Mouse (Mus musculus) frontal cortex, postnatal 10 days (tissue): ENCODE results near the gene Abhd17b.
A peak's percentile ranks its signal among the peaks of the same experiment; 100 is the strongest.
"Not testable (repeated sequence)": the region's sequence is repeated elsewhere in the genome, so short reads cannot be mapped to it uniquely, and the experiment has no call there.

Experiments used
- DNase-seq, 2 experiments: peaks; one replicate each; pipeline ENCODE4 v3.0.0; 2022; ENCODE audit warnings: low spot score in 2 of 2, mixed read lengths in 1 of 2

Gene Abhd17b

DNA sequence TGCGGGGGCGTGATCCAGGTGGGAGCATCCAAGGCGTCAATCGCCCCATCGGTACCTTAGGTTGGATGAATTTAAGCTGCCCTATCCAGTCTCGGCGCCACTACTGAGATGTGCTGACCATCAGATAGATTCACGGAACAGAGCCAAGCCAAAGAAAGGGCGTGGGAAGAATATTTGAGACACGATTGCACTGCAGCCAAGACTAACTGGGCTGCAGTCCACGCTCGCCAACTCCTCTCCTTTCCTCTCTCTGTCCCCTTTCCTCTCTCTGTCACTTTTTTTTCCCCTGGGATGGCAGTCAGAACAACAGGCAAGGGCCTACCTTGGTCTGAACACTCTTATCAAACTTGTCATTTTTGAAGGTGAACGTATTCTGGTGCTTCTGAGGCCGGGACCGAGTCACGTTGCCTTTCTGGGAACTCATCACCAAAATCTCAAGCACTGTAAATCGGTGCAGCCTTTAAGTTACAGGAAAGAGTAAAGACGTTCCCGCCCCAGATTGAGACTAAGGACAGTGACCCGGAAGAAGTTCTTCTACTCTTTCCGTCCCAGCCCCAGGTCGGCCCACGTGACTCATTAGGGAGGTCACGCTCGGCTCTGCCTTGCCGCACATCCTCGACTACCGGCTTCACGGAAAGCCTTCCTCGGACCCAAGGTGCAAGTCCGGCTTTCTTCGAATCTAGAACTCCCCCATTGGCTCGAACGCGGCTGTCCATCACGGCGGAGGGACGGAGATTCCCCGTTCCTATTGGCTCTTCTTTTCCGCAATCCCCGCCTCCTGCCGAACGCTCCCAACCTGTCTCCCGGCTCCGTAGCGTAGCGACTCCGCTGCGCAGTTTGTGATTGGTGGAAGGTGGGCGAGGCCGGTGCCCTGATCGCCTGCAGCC, 457 bp upstream of the Abhd17b start, which contains the start of gene 1110059E24Rik:
Gene 1110059E24Rik (minus strand): TSS at position 692 of the 887 bp plus-strand sequence.
- DNase-seq = peak; percentile 94 to 96

- no peak for DNase-seq
Observed at GRCm38 (mm10) chr19:21654788-21655187, 1.8 kb downstream of the Abhd17b start.

- no peak for DNase-seq
Observed at GRCm38 (mm10) chr19:21660734-21661133, 7.7 kb downstream of the Abhd17b start.

- DNase-seq = no peak
Observed at GRCm38 (mm10) chr19:21663756-21664456, 10.9 kb downstream of the Abhd17b start.

GRCm38 (mm10) chr19:21669650-21670049, 16.7 kb downstream of the Abhd17b start:
- no peak for DNase-seq

DNA sequence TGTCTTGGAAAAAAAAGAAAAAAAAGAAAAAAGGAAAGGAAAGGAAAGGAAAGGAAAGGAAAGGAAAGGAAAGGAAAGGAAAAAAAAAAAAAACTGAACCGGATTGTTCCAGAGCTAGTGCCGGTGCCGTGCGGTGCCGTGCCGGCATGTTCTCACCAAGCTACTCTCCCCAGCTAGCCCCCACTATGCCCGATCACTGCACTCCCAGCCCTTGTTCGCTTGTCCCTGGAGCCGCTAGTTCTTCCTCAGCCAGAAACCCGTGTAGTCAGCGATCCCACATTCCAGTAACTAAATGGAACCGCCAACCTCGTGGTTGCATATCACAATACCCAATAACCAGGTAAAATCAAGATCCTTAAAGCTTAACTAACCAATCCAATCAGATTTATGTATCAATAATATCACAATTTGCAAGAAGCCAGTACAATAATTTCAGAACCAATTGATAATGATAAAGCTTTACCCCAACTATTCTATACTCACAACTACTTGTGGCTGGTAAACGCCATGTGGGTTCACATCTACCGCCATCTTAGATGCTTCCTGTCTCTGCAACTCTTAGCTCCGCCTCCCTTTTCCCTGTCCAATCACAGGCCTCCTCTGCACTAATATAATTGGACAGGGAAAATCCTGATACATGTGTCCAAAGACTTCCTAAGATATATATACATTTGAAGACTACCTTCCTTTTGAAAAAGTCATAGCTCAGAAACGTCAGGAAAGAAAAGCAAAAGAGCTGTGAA, 21.5 kb downstream of the Abhd17b start:
- no peak for DNase-seq

DNA sequence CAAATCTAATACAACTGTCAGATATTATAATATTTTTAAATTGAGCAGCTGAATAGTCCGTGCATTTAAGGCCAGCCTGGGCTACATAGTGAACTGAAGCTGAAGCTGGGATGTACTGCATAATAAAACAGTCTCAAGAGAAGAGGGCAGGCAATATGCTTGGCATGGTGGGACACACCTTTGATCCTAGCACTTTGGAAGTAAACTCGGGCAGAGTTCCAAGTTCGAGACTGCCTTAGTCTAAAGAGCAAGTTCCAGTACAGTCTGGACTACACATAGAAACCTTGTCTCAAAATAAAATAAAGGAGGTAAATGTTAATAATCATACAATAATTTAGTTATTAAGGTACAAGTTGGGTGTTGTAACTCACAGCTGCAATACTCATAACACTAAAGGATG, 27.1 kb downstream of the Abhd17b start:
- DNase-seq = no peak

DNA sequence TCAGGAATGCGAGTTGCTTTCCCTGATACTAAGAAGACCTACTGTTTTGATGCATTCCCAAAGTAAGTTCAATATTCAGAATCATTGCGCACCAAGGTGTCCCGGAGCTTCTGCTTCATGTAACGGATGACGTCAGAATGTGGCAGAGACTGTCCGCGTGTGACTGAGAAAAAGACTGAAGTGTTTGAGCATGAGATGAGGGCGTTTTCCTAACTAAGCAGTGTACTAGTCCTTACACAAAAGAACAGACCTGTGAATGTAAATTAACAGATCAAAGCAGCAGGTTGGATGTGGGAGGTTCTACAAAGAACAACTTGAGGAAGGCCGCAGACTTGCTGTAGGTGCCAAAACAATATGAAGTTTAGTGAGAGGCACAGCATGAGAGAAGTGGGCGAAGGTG, 28.0 kb downstream of the Abhd17b start:
- DNase-seq = no peak

GRCm38 (mm10) chr19:21713260-21714031, 60.5 kb downstream of the Abhd17b start:
- no peak for DNase-seq

DNA sequence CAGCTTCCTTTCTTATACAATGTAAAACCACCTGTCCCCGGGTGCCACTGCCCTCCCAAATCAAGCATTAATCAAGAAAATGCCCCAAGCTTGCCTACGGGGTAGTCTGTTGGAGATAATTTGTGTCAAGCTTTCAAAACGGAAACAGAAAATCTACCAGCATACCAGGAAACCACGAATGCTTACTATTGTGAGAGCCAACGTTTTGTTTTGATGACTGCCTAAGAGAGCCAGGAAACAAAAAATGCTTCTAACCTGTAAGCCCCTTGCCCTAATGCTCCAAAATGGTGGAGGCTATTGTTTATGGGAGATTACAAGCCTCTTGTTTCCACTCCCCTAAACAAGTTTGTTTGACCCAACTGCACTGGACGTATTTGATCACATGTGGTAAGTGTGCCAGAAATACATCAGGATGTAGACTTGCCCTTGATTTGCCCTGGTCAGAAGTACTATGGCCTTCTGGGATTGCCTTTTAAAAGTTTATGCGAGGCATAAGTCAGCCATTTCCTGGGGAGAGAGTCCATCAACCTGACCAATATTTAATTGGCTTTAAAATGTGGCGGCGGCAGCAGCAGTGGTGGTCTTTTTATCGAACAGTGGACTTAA, 61.4 kb downstream of the Abhd17b start:
- DNase-seq = no peak

- DNase-seq = no peak
Observed at GRCm38 (mm10) chr19:21715005-21715442, 62.0 kb downstream of the Abhd17b start.

- no peak for DNase-seq
Observed at GRCm38 (mm10) chr19:21715515-21715914, 62.5 kb downstream of the Abhd17b start.

- no peak for DNase-seq
Observed at GRCm38 (mm10) chr19:21716456-21716855, 63.5 kb downstream of the Abhd17b start.

DNA sequence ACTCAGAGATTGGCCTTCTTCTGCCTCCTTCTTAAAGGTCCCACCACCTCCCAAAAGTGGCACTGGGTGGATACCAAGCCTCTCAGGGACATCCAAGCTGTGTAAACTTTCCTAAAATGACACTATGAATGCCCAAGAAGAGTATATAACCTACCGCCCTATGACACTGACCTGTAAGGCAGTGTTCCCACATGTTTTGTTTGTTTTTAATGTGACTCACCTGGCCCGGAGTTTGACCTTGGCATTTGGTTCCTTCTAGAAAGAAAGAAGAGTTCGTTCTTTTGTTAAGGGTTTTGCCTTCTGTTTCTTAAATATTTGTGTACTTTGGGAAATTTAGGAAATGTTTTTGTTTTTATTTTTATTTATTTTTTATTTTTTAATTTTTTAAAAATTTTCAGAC, 66.2 kb downstream of the Abhd17b start:
- DNase-seq = no peak

DNA sequence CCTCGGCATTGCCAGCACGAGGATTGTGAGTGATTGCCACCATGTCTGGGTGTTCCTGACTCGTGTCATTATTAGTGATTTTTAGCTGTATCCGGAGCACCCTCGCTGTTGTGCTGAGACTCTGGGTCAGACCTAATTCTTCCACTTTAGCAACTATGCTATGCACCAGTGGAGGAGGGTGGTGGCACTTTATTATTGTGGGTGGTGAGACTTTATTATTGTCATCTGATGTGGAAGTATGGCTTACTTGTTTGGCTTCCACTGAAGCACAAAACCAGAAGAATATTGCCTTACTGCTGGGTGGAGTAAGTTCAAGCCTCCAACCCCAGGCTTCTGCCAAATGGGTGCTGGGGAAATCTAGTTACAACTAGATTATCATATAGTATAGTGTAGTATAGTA, 68.0 kb downstream of the Abhd17b start:
- DNase-seq = no peak

DNA sequence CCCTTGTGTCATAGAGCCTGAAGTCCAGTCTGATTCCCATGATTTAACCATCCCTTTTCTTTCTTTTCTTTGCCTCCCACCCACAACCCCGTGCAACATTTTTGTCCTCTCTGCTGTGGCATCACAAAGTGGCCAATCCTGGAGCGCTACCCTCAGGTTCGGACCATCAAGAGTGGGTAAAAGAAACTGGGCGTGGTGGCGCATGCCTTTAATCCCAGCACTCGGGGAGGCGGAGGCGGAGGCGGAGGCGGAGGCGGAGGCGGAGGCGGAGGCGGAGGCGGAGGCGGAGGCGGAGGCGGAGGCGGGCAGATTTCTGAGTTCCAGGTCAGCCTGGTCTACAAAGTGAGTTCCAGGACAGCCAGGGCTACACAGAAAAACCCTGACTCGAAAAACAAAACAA, 70.3 kb downstream of the Abhd17b start:
- not testable (repeated sequence) for DNase-seq

DNA sequence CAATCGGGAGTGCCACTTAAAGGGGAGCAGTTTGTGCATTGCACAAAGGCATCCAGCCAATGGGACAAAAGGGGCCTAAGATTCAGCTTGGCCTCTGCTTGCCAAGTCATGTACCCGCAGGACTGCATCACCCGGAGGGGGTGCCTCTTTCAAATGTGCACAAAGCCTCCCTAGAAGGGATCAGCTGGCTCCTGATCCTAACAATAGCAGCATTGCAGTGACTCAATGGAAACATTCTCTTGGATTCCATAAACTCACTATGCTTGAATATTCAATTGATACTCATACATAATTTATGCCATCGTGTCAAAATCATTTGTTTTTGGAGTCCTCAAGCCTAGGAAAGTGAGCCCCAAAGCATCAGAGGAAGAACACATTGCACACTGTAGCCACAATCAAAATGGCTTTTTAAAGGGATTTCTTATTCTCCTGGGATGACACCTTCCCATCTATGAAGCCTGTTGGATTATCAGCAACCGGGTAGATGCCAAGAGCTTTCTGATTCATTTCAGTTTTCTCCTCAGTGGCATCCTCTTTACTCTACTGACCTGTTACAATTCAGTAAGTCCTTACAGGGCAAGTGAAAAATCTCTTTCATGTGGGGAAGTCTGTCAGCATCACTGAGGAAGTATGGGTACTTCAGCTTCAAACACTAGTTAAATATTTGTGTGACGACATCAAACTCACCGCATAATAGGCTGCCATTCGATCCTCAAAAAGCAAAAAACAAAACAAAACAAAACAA, 71.1 kb downstream of the Abhd17b start:
- peak; percentile 55 to 67 for DNase-seq

- DNase-seq = no peak
Observed at GRCm38 (mm10) chr19:21725168-21725567, 72.2 kb downstream of the Abhd17b start.

- no peak for DNase-seq
Observed at GRCm38 (mm10) chr19:21727081-21727480, 74.1 kb downstream of the Abhd17b start.

DNA sequence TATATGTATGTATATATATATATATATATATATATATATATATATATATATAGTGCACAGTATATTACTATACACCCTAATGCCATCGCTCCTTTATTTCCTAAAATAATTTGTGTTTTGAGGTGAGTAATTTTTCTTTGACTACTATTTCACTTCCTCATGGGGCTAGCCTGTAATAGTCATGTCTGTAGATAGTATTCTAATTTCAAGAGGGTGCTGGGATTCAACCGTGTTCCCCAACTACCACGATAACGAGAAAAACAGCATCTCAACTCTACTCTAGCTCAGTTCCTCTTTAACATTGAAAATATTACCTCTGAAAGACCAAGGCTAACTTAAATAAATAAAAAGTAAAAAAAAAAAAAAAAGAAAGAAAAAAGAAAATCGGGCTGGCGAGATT, 75.4 kb downstream of the Abhd17b start:
- DNase-seq = no peak
